Mouse (Mus musculus) liver, embryonic 16.5 days (tissue): Measurements from ENCODE around the gene Pmp22. TPM values are rescaled to one million over a fixed set of nuclear protein-coding genes. Genes with fewer than 3 reads are reported as not detected.

ENCODE experiments used
- ATAC-seq: fragments of 200-750 bp; cut with Nextera tagmentation; 2 replicates; pipeline ENCODE4 v1.8.0; 2017; ENCODE audit warnings: low read depth, mild to moderate bottlenecking, moderate number of reproducible peaks, moderate library complexity
- H3K27ac ChIP-seq: fragments of 300-500 bp; sonication (generic); 2 replicates; pipeline ENCODE4 v1.5.1; 2014; ENCODE audit warnings: mild to moderate bottlenecking, low read length
- H3K27me3 ChIP-seq: fragments of 300-500 bp; sonication (generic); 2 replicates; pipeline ENCODE4 v1.6.1; 2014; ENCODE audit warnings: low read depth, low read length, mixed read lengths; ENCODE audit not compliant: control insufficient read depth, insufficient read depth
- H3K36me3 ChIP-seq: fragments of 300-500 bp; sonication (generic); 2 replicates; pipeline ENCODE4 v1.6.1; 2014; ENCODE audit warnings: mild to moderate bottlenecking; ENCODE audit not compliant: control insufficient read depth, insufficient read depth
- H3K4me1 ChIP-seq: fragments of 300-500 bp; sonication (generic); 2 replicates; pipeline ENCODE4 v1.6.1; 2014; ENCODE audit warnings: low read depth, low read length, mixed read lengths; ENCODE audit not compliant: control insufficient read depth
- H3K4me2 ChIP-seq: fragments of 300-500 bp; sonication (generic); 2 replicates; pipeline ENCODE4 v1.6.1; 2014; ENCODE audit warnings: low read depth, low read length, mixed read lengths
- H3K4me3 ChIP-seq: fragments of 300-500 bp; sonication (generic); 2 replicates; pipeline ENCODE4 v1.5.1; 2014; ENCODE audit warnings: low read depth, mild to moderate bottlenecking, low read length
- H3K9ac ChIP-seq: fragments of 300-500 bp; sonication (generic); 2 replicates; pipeline ENCODE4 v1.6.1; 2014; ENCODE audit warnings: low read depth, low read length
- H3K9me3 ChIP-seq: fragments of 300-500 bp; sonication (generic); replicated peaks from 2 replicates; pipeline ENCODE4 v1.6.1; 2016; ENCODE audit warnings: low read length; ENCODE audit not compliant: control insufficient read depth
- WGBS: fragments of 180-500 bp; shearing (Covaris S2); extraction: QIAGEN DNeasy Blood & Tissue Kit; methylation state at CpG from one replicate; pipeline ENCODE4 v1.1.7; 2014; ENCODE audit not compliant: insufficient replicate concordance; 5-methylcytosine and 5-hydroxymethylcytosine counted together
- polyA plus RNA-seq: library from polyadenylated mRNA; unstranded; fragments of >200 nt; fragmentation: Nextera tagmentation; extraction: Ambion mirVana; gene quantifications from 2 replicates; pipeline ENCODE4 v1.2.1, GENCODE M21; 2015

The Pmp22 gene
- polyA plus RNA-seq, 1 experiment from 2014 or later = 28.9 TPM

- Histone ChIP-seq H3K4me1 (no peaks in the 10 kb centered on the region), H3K36me3 (no peaks in the 10 kb centered on the region), H3K4me2 (no peak overlapping the region), H3K9me3 (no peaks in the 10 kb centered on the region), H3K27ac (no peak overlapping the region), H3K27me3 (no peaks in the 10 kb centered on the region), H3K9ac (no peak overlapping the region), H3K4me3 (no peak overlapping the region)
- WGBS = 72% methylated on average over 8 of the region's 8 CpGs
- no peak for ATAC-seq
These were observed 34.8 kb downstream of the Pmp22 start for GRCm38 (mm10) chr11:63163550-63163949.

DNA sequence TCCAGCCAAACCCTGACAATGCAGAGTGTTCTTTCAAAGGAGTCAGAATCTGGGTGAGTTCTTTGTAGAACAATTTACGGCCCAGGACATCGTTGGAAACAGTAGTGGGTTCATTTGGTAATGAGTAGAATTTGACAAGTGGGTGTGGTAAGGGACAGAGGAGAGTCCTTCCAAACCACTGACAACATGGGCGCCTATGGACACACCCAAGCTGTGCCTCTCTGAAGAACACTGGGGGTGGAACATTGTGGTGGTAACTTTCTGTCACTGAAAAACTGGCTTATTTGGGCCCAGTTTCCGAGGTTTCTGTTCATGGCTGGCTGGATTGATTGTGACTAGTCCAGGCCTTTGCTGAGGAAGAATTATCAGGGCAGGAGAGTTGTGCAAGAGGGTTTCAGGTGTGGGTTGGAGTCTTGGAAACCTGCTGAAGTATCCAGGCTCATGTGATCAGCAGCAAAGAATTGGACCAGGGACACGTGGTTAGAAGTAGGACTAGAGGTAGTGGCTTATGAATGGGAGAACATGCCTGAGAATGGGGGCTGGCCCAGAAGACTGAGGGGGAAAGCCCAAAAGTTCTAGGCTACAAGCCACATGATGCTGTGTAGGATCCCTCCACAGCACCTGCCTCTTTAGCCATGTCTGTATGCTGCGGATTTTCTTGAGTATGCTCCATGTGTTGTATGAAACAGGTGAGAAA lies 35.4 kb downstream of the Pmp22 start:
- no peak overlapping the region for H3K4me2 ChIP-seq
- no peak overlapping the region for H3K27ac ChIP-seq
- H3K9ac ChIP-seq = no peak overlapping the region
- H3K36me3 ChIP-seq = no peaks in the 10 kb centered on the region
- ATAC-seq = no peak
- no peak overlapping the region for H3K4me3 ChIP-seq
- no peaks in the 10 kb centered on the region for H3K9me3 ChIP-seq
- no peaks in the 10 kb centered on the region for H3K4me1 ChIP-seq
- H3K27me3 ChIP-seq = no peaks in the 10 kb centered on the region
- WGBS = 55% methylated on average over 6 of the region's 6 CpGs

- Histone ChIP-seq H3K9ac (no peak overlapping the region), H3K9me3 (no peaks in the 10 kb centered on the region), H3K27ac (no peak overlapping the region), H3K36me3 (no peaks in the 10 kb centered on the region), H3K4me1 (no peaks in the 10 kb centered on the region), H3K4me3 (no peak overlapping the region), H3K27me3 (no peaks in the 10 kb centered on the region), H3K4me2 (no peak overlapping the region)
- no peak for ATAC-seq
- WGBS = 33% methylated on average over 7 of the region's 7 CpGs
These were observed 36.1 kb downstream of the Pmp22 start for GRCm38 (mm10) chr11:63164756-63165484.

DNA sequence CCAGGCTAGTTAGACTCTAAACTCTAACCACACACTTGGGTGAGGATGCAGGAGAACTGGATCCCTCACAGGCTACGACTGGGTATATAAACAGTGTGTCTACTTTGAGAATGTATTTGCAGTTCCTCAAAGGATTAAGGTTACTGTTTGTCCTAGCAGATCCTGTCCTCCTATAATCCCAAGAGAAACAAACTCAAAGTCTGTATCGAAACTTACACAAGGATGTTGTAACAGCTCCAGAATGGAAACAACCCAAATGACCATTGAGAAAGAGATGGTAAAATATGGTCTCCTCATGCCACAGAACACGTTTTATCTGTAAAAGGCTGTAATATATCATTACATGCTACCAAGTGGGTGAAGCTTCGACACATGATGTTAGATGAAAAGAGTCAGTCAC lies 39.0 kb downstream of the Pmp22 start:
- H3K4me3 ChIP-seq = no peak overlapping the region
- 49% methylated on average over 4 of the region's 4 CpGs for WGBS
- H3K9ac ChIP-seq = no peak overlapping the region
- no peak overlapping the region for H3K4me2 ChIP-seq
- no peaks in the 10 kb centered on the region for H3K9me3 ChIP-seq
- no peak overlapping the region for H3K27ac ChIP-seq
- no peaks in the 10 kb centered on the region for H3K36me3 ChIP-seq
- H3K4me1 ChIP-seq = no peaks in the 10 kb centered on the region
- no peak for ATAC-seq
- H3K27me3 ChIP-seq = no peaks in the 10 kb centered on the region

- no peaks in the 10 kb centered on the region for H3K4me1 ChIP-seq
- no peaks in the 10 kb centered on the region for H3K36me3 ChIP-seq
- no peaks in the 10 kb centered on the region for H3K27me3 ChIP-seq
- WGBS = 21% methylated on average over 9 of the region's 9 CpGs
- H3K4me2 ChIP-seq = no peak overlapping the region
- no peak for ATAC-seq
- no peak overlapping the region for H3K27ac ChIP-seq
- H3K9me3 ChIP-seq = no peaks in the 10 kb centered on the region
- H3K9ac ChIP-seq = no peak overlapping the region
- no peak overlapping the region for H3K4me3 ChIP-seq
These were observed 39.9 kb downstream of the Pmp22 start for GRCm38 (mm10) chr11:63168551-63169258.

DNA sequence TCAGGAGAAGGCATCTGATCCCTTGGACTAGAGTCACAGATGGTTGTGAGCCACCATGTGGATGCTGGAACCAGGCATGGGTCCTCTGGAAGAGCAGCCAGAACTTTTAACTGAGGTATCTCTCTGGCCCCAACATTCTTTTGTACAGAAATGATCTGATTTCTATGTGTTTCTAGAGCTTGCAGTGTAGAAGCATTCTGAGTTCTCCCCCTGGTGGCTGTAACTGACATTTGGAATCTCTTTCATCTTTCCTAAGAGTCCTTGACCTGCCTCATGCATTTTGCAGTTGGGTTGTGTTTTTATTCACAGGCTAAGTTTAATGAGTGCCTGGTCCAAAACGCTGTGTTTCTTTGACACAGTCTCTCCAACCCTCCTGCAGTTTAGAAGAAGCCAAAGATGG lies 43.2 kb downstream of the Pmp22 start:
- Histone ChIP-seq H3K27ac (no peak overlapping the region), H3K36me3 (no peaks in the 10 kb centered on the region), H3K9me3 (no peaks in the 10 kb centered on the region), H3K4me3 (no peak overlapping the region), H3K27me3 (no peaks in the 10 kb centered on the region), H3K9ac (no peak overlapping the region), H3K4me1 (no peaks in the 10 kb centered on the region), H3K4me2 (no peak overlapping the region)
- ATAC-seq = no peak
- WGBS = 9% methylated on average over 1 of the region's 1 CpGs

DNA sequence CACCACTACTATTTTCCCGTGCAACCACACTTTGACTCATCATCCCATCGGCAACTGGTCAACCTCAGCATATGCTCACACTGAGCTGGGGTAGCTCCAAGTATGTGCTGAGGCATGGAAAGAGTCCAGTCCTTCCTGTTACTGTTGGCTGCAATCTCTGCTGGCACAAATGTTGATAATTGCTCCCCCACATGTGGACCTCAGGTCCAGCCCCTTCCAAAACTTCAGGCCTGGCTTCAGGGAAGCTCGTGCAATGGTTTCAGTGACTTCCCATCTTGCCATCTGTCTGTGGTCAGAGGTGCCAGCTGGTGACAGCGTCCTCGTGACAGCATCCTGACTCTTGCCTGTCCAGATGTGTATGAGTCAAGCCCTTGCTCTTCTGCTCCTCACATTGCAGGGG lies 44.8 kb downstream of the Pmp22 start:
- H3K27me3 ChIP-seq = no peaks in the 10 kb centered on the region
- WGBS = 46% methylated on average over 5 of the region's 5 CpGs

DNA sequence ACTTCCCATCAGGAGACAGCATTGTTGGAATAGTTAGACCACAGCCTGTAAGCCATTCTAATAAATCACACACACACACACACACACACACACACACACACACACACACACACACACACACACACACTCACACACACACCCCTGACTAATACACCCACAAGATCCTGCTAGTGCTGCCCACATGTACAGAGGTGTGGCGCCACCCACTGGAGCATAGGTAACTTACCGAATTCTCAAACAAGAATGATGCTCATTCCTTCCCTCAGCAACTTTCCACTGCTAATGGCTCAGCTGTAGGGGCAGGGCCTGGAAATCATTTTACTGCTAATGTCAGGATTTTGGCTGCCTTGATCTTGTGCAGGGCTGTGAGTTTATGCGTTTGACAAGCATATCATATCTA lies 46.5 kb downstream of the Pmp22 start:
- H3K9ac ChIP-seq = no peak overlapping the region
- no peak for ATAC-seq
- H3K27ac ChIP-seq = no peak overlapping the region
- H3K4me1 ChIP-seq = no peaks in the 10 kb centered on the region
- no peaks in the 10 kb centered on the region for H3K27me3 ChIP-seq
- H3K4me3 ChIP-seq = no peak overlapping the region
- no peaks in the 10 kb centered on the region for H3K9me3 ChIP-seq
- no peak overlapping the region for H3K4me2 ChIP-seq
- no peaks in the 10 kb centered on the region for H3K36me3 ChIP-seq
- 38% methylated on average over 3 of the region's 3 CpGs for WGBS

More for the DNA sequence above, 44.8 kb downstream of the Pmp22 start:
- ATAC-seq = no peak
- no peak overlapping the region for H3K4me2 ChIP-seq
- no peaks in the 10 kb centered on the region for H3K36me3 ChIP-seq
- H3K9me3 ChIP-seq = no peaks in the 10 kb centered on the region
- H3K27ac ChIP-seq = no peak overlapping the region
- H3K9ac ChIP-seq = no peak overlapping the region
- no peaks in the 10 kb centered on the region for H3K4me1 ChIP-seq
- H3K4me3 ChIP-seq = no peak overlapping the region

DNA sequence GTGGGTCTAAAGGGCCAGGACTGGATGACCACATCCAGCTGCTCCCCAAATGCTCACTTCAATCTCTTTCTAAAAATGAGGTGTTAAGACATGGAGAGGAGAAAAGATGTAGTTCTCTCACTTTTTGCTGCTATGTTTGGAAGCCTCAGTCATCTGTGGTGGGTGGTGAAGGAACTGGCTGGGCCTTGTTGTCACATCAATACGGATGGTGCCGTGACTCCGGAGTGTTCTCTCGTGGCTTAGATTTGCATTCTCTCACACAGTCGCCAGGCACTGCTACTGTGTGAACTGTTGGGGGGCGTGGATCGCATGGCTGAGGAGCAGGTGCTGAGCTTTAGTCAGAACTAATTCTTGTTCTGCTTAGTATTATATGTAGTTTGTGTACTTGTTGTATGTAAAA lies 47.6 kb downstream of the Pmp22 start:
- Histone ChIP-seq H3K36me3 (no peaks in the 10 kb centered on the region), H3K9me3 (no peaks in the 10 kb centered on the region), H3K4me2 (no peak overlapping the region), H3K4me1 (no peaks in the 10 kb centered on the region), H3K4me3 (no peak overlapping the region), H3K27ac (no peak overlapping the region), H3K27me3 (no peaks in the 10 kb centered on the region), H3K9ac (no peak overlapping the region)
- 76% methylated on average over 7 of the region's 7 CpGs for WGBS
- ATAC-seq = no peak
